Comparison of ENCODE assay signal across 8 mouse cellular contexts in the genomic region with DNA sequence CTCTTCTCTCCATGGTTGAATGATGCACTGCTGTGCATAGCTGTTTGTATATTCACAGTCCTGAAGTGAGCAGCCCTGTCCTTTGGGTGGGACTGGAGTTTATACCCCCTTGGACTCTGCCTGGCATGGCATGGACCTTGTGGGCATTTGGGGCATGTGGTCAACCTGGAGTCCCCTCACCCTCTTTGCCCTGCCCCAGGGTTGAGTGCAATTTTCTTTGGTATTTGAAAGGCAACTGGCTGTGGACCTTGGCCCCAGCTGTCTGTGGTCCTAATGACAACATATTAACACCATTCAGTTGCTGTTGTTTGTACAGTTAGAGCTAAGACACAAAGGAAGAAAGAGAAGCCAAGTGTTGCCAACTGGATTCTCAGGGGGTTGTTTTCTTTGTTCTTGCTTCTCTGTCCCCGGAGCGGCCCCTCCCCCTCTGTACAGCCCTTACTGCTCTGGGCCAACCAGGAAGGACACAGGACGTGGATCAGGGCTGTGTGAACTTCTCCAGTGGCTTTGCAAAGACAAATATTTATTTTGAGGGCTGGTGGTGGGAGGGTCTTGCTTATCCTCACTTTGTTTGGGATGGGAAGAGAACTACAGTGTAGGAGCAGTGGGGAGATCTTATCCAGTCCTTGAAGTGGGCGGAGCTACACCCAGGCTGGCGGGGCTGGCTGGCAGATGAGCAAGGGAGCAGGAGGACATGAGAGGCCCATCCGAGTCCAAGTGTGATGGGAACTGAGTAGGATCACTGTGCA. TPM values are rescaled to one million over a fixed set of nuclear protein-coding genes. Genes with fewer than 3 reads are reported as not detected.
A peak's percentile ranks its signal among the peaks of the same experiment; 100 is the strongest.
DNase-seq lines count a peak whose midpoint lies in the region; ATAC-seq and TF ChIP-seq lines count a peak whose summit lies in the region.

No protein-coding gene starts in this region.

- H3K4me1 ChIP-seq in forebrain, embryonic 13.5 days, result peaks cover 51% of the 10 kb centered on the region
- peaks cover 13% of the 10 kb centered on the region for H3K4me1 ChIP-seq in forebrain, postnatal 0 days (ENCODE audit: insufficient read depth)
- H3K4me1 ChIP-seq in hindbrain, embryonic 13.5 days (replicated peaks), result peaks cover 88% of the 10 kb centered on the region
- H3K4me1 ChIP-seq in liver, postnatal 0 days (ENCODE audit: insufficient read depth), result peaks cover 31% of the 10 kb centered on the region
- H3K4me1 ChIP-seq in small intestine, adult 2 months (ENCODE audit: control insufficient read depth, insufficient read depth, insufficient read length, low read length), result peaks cover 21% of the 10 kb centered on the region

- TF ChIP-seq EP300 in liver, postnatal 0 days (IDR thresholded peaks at IDR 0.05; ENCODE audit: low read depth), result no peak

- DNase-seq in forebrain, postnatal 0 days, result no peak
- peak; percentile 56 for DNase-seq in embryo, embryonic 10 days (ENCODE audit: low spot score)
- DNase-seq in liver, postnatal 0 days, result peak; percentile 40
- no peak for DNase-seq in cerebellum, postnatal 36 days
- no peak for DNase-seq in layer of hippocampus, adult 11-12 months (ENCODE audit: low spot score)

- 0 out of 2 replicates have a peak, but pooled peaks have one; percentile 39 for ATAC-seq in forebrain, embryonic 13.5 days
- no peak for ATAC-seq in forebrain, postnatal 0 days
- ATAC-seq in hindbrain, embryonic 13.5 days (ENCODE audit: low FRiP score), result peak; percentile 61
- ATAC-seq in liver, postnatal 0 days, result peak; percentile 66

- H3K4me2 ChIP-seq in forebrain, embryonic 13.5 days, result no peak overlapping the region
- H3K4me2 ChIP-seq in forebrain, postnatal 0 days (ENCODE audit: low read depth), result no peak overlapping the region
- H3K4me2 ChIP-seq in hindbrain, embryonic 13.5 days, result no peak overlapping the region
- peak overlapping the region; percentile 49 for H3K4me2 ChIP-seq in liver, postnatal 0 days (ENCODE audit: low read depth, low read length)

- no peaks in the 10 kb centered on the region for H3K27me3 ChIP-seq in forebrain, embryonic 13.5 days
- H3K27me3 ChIP-seq in forebrain, postnatal 0 days (ENCODE audit: insufficient read depth, low read length), result no peaks in the 10 kb centered on the region
- H3K27me3 ChIP-seq in hindbrain, embryonic 13.5 days, result no peaks in the 10 kb centered on the region
- no peaks in the 10 kb centered on the region for H3K27me3 ChIP-seq in liver, postnatal 0 days (ENCODE audit: insufficient read depth, low read length)
- H3K27me3 ChIP-seq in small intestine, adult 2 months (ENCODE audit: control insufficient read depth, insufficient read depth, low read length), result no peaks in the 10 kb centered on the region

- H3K4me3 ChIP-seq in forebrain, embryonic 13.5 days, result no peak overlapping the region
- no peak overlapping the region for H3K4me3 ChIP-seq in forebrain, postnatal 0 days (ENCODE audit: low read depth, low read length)
- no peak overlapping the region for H3K4me3 ChIP-seq in hindbrain, embryonic 13.5 days
- H3K4me3 ChIP-seq in liver, postnatal 0 days (ENCODE audit: low read depth, low read length), result no peak overlapping the region
- H3K4me3 ChIP-seq in small intestine, adult 2 months (ENCODE audit: low read depth, low read length), result no peak overlapping the region

- TF ChIP-seq CTCF in forebrain, postnatal 0 days (IDR thresholded peaks at IDR 0.05; ENCODE audit: low read depth), result no peak
- TF ChIP-seq CTCF in liver, postnatal 0 days (IDR thresholded peaks at IDR 0.05; ENCODE audit: low read depth), result no peak
- no peak for TF ChIP-seq CTCF in small intestine, adult 2 months (IDR thresholded peaks at IDR 0.05; ENCODE audit: extremely low read depth, insufficient read length, insufficient replicate concordance, low read depth, low read length)

- H3K9me3 ChIP-seq in forebrain, embryonic 13.5 days (replicated peaks), result no peaks in the 10 kb centered on the region
- H3K9me3 ChIP-seq in forebrain, postnatal 0 days (ENCODE audit: low read length), result no peaks in the 10 kb centered on the region
- no peaks in the 10 kb centered on the region for H3K9me3 ChIP-seq in hindbrain, embryonic 13.5 days
- H3K9me3 ChIP-seq in liver, postnatal 0 days (ENCODE audit: low read length), result no peaks in the 10 kb centered on the region

- no peak overlapping the region for H3K9ac ChIP-seq in forebrain, embryonic 13.5 days
- no peak overlapping the region for H3K9ac ChIP-seq in forebrain, postnatal 0 days
- no peak overlapping the region for H3K9ac ChIP-seq in hindbrain, embryonic 13.5 days
- H3K9ac ChIP-seq in liver, postnatal 0 days (replicated peaks), result no peak overlapping the region

- no peak for TF ChIP-seq POLR2A in small intestine, adult 2 months (IDR thresholded peaks at IDR 0.05; ENCODE audit: low read depth, low read length)

- no peaks in the 10 kb centered on the region for H3K36me3 ChIP-seq in forebrain, embryonic 13.5 days (ENCODE audit: poor library complexity, severe bottlenecking)
- no peaks in the 10 kb centered on the region for H3K36me3 ChIP-seq in forebrain, postnatal 0 days (ENCODE audit: insufficient read depth)
- no peaks in the 10 kb centered on the region for H3K36me3 ChIP-seq in hindbrain, embryonic 13.5 days
- H3K36me3 ChIP-seq in liver, postnatal 0 days (replicated peaks; ENCODE audit: insufficient read depth, low read length), result no peaks in the 10 kb centered on the region
- no peaks in the 10 kb centered on the region for H3K36me3 ChIP-seq in small intestine, adult 2 months (ENCODE audit: control insufficient read depth, insufficient read depth, low read length)

- WGBS in forebrain, embryonic 13.5 days, result 29% methylated on average over 6 of the region's 6 CpGs
- 41% methylated on average over 6 of the region's 6 CpGs for WGBS in forebrain, postnatal 0 days
- 33% methylated on average over 6 of the region's 6 CpGs for WGBS in hindbrain, embryonic 13.5 days
- 26% methylated on average over 6 of the region's 6 CpGs for WGBS in liver, postnatal 0 days (ENCODE audit: insufficient replicate concordance)
- WGBS in small intestine, adult 2 months, result 10% methylated on average over 6 of the region's 6 CpGs

- no peak overlapping the region for H3K27ac ChIP-seq in forebrain, embryonic 13.5 days
- no peak overlapping the region for H3K27ac ChIP-seq in forebrain, postnatal 0 days (ENCODE audit: low read depth, low read length)
- peak overlapping the region; percentile 69 for H3K27ac ChIP-seq in hindbrain, embryonic 13.5 days
- peak overlapping the region; percentile 64; the same call in 1 of the 2 replicates for H3K27ac ChIP-seq in liver, postnatal 0 days (ENCODE audit: low read depth)
- peak overlapping the region; percentile 67 for H3K27ac ChIP-seq in small intestine, adult 2 months (ENCODE audit: insufficient read depth, low read depth, low read length)

RNA-seq across cellular contexts. Expression of a gene that starts 12.9 kb away (rescaled TPM):
- polyA plus RNA-seq in forebrain, embryonic 13.5 days (2015; fragmentation: Nextera tagmentation; extraction: Ambion mirVana), result 22.7 and 25.4 TPM in 2 replicates
- total RNA-seq in forebrain, postnatal 0 days (2014; rRNA removed), result 108 and 123 TPM in 2 replicates
- 23.2 and 40.1 TPM in 2 replicates for polyA plus RNA-seq in forebrain, postnatal 0 days (2015; fragmentation: Nextera tagmentation; extraction: Ambion mirVana)
- polyA plus RNA-seq in hindbrain, embryonic 13.5 days (2015; fragmentation: Nextera tagmentation; extraction: Ambion mirVana), result 48.4 and 51.3 TPM in 2 replicates
- polyA plus RNA-seq in liver, postnatal 0 days (2015; fragmentation: Nextera tagmentation; extraction: Ambion mirVana), result 1.0 and 1.3 TPM in 2 replicates
- 10.5 and 27.8 TPM in 2 replicates for polyA plus RNA-seq in small intestine, adult 2 months (2012; rRNA removed)

Comparison
In these comparisons a context has a peak if more than half of its experiments do, and no peak if none do; other contexts are left out.
1. H3K27ac ChIP-seq: peak in hindbrain, embryonic 13.5 days (single experiment), liver, postnatal 0 days (single experiment) and small intestine, adult 2 months (single experiment); none in forebrain, embryonic 13.5 days (single experiment) and forebrain, postnatal 0 days (single experiment).
2. DNase-seq: peak in embryo, embryonic 10 days (single experiment) and liver, postnatal 0 days (single experiment); none in forebrain, postnatal 0 days (single experiment), cerebellum, postnatal 36 days (0 of 2) and layer of hippocampus, adult 11-12 months (single experiment).